8 mouse cellular contexts compared by ENCODE assay signal in the genomic region with DNA sequence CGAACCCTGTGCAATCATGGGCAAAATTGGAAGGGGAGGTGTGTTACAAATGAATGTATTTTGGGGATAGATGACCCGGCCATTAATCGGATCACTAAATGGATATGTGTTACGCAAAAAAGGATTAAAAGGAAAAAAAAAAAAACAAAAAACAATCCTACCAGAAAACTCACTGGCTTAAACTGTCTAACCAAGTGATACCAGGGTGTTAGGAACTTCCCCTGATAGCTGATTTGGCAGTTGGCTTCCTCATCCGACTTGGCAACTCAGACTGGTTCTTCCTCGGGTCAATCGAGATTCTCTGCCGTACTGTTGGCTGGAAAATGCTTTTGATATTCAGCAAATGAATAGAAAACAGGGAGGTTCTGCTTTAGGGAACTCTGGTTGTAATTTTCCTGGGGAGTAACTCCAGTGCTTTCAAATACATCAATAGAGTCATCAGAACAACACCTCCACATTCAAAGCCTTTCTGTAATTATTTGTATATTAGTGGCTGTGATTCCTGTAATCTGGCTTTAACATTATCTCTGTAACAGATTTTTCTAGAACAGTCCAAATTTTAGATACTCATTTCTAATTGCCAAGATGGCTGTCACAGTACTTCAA. TPM values are rescaled to one million over a fixed set of nuclear protein-coding genes. Genes with fewer than 3 reads are reported as not detected.
A peak's percentile ranks its signal among the peaks of the same experiment; 100 is the strongest.
DNase-seq lines count a peak whose midpoint lies in the region; ATAC-seq and TF ChIP-seq lines count a peak whose summit lies in the region.

No protein-coding gene starts in this region.

- no peaks in the 10 kb centered on the region for H3K9me3 ChIP-seq in ES-Bruce4 (replicated peaks; ENCODE audit: control insufficient read depth, insufficient read depth, low read length, poor library complexity, severe bottlenecking)
- no peaks in the 10 kb centered on the region for H3K9me3 ChIP-seq in embryonic facial prominence, embryonic 14.5 days (ENCODE audit: control insufficient read depth, low read length)
- no peaks in the 10 kb centered on the region for H3K9me3 ChIP-seq in limb, embryonic 12.5 days
- H3K9me3 ChIP-seq in midbrain, embryonic 13.5 days = no peaks in the 10 kb centered on the region

- H3K27me3 ChIP-seq in ES-Bruce4 (ENCODE audit: control insufficient read depth, insufficient read depth, low read length, poor library complexity, severe bottlenecking) = no peaks in the 10 kb centered on the region
- H3K27me3 ChIP-seq in embryonic facial prominence, embryonic 14.5 days (replicated peaks; ENCODE audit: control insufficient read depth, insufficient read depth, low read length) = no peaks in the 10 kb centered on the region
- no peaks in the 10 kb centered on the region for H3K27me3 ChIP-seq in limb, embryonic 12.5 days
- H3K27me3 ChIP-seq in midbrain, embryonic 13.5 days = 0 out of 2 replicates have a peak, but pooled peaks cover 3% of the 10 kb centered on the region

- peaks cover 2% of the 10 kb centered on the region for H3K4me1 ChIP-seq in ES-Bruce4 (ENCODE audit: control insufficient read depth, insufficient read depth, low read length)
- peaks cover 10% of the 10 kb centered on the region; the same call in 1 of the 2 replicates for H3K4me1 ChIP-seq in embryonic facial prominence, embryonic 14.5 days (ENCODE audit: control insufficient read depth, insufficient read depth, low read length)
- H3K4me1 ChIP-seq in limb, embryonic 12.5 days (replicated peaks) = peaks cover 7% of the 10 kb centered on the region
- peaks cover 31% of the 10 kb centered on the region for H3K4me1 ChIP-seq in midbrain, embryonic 13.5 days (replicated peaks)

- no peak for ATAC-seq in embryonic facial prominence, embryonic 14.5 days (ENCODE audit: low read depth)
- ATAC-seq in hematopoietic stem cell, adult 5-6 weeks (replicated peaks in 1 of 2; ENCODE audit: insufficient read depth in 1 of 2, low FRiP score in 2 of 2, low TSS enrichment in 1 of 2, low read depth in 1 of 2, poor library complexity in 2 of 2, severe bottlenecking in 2 of 2) = peak; percentile 31 to 58; a peak in 2 of 4 replicates
- no peak for ATAC-seq in limb, embryonic 12.5 days (ENCODE audit: insufficient number of reproducible peaks, insufficient read depth, low FRiP score, low TSS enrichment, low read depth)
- no peak for ATAC-seq in midbrain, embryonic 13.5 days

- WGBS in embryonic facial prominence, embryonic 14.5 days = under 1% methylated on average over 8 of the region's 8 CpGs
- 2% methylated on average over 8 of the region's 8 CpGs for WGBS in limb, embryonic 12.5 days
- WGBS in midbrain, embryonic 13.5 days = 0% methylated on average over 8 of the region's 8 CpGs

- peak overlapping the region; percentile 72 for H3K4me2 ChIP-seq in embryonic facial prominence, embryonic 14.5 days (ENCODE audit: low read depth, low read length)
- peak overlapping the region; percentile 87 for H3K4me2 ChIP-seq in limb, embryonic 12.5 days
- peak overlapping the region; percentile 58 for H3K4me2 ChIP-seq in midbrain, embryonic 13.5 days (replicated peaks)

- no peak for TF ChIP-seq EP300 in ES-Bruce4 (IDR thresholded peaks at IDR 0.05; ENCODE audit: insufficient read depth, low read depth, low read length)

- peaks cover 2% of the 10 kb centered on the region; the same call in 1 of the 2 replicates for H3K36me3 ChIP-seq in ES-Bruce4 (ENCODE audit: control insufficient read depth, insufficient read depth, low read length, poor library complexity, severe bottlenecking)
- no peaks in the 10 kb centered on the region for H3K36me3 ChIP-seq in embryonic facial prominence, embryonic 14.5 days (ENCODE audit: control insufficient read depth, insufficient read depth, low read length)
- H3K36me3 ChIP-seq in limb, embryonic 12.5 days = no peaks in the 10 kb centered on the region
- no peaks in the 10 kb centered on the region for H3K36me3 ChIP-seq in midbrain, embryonic 13.5 days

- peak overlapping the region; percentile 55 for H3K9ac ChIP-seq in ES-Bruce4 (ENCODE audit: low read depth, poor library complexity, severe bottlenecking)
- H3K9ac ChIP-seq in embryonic facial prominence, embryonic 14.5 days (ENCODE audit: low read depth, low read length) = peak overlapping the region; percentile 58
- H3K9ac ChIP-seq in limb, embryonic 12.5 days (replicated peaks) = 0 out of 2 replicates have a peak overlapping the region, but pooled peaks have one; percentile 14
- peak overlapping the region; percentile 42 for H3K9ac ChIP-seq in midbrain, embryonic 13.5 days (replicated peaks)

- no peak overlapping the region for H3K27ac ChIP-seq in ES-Bruce4 (ENCODE audit: insufficient read depth, low read length)
- H3K27ac ChIP-seq in embryonic facial prominence, embryonic 14.5 days (replicated peaks; ENCODE audit: low read depth, low read length) = no peak overlapping the region
- no peak overlapping the region for H3K27ac ChIP-seq in limb, embryonic 12.5 days
- peak overlapping the region; percentile 56 for H3K27ac ChIP-seq in midbrain, embryonic 13.5 days

- peak; percentile 30 for DNase-seq in gastrocnemius, adult 18-20 months (ENCODE audit: low spot score)
- no peak for DNase-seq in gastrocnemius, postnatal 4 days (ENCODE audit: low spot score in 2 of 2)
- DNase-seq in embryonic facial prominence, embryonic 14.5 days (ENCODE audit: low spot score) = peak; percentile 56
- no peak for DNase-seq in spleen, postnatal 4 days (ENCODE audit: low spot score in 2 of 2)

- TF ChIP-seq CTCF in ES-Bruce4 (IDR thresholded peaks at IDR 0.05; ENCODE audit: low read depth, low read length) = no peak

- TF ChIP-seq POLR2A in ES-Bruce4 (IDR thresholded peaks at IDR 0.05; ENCODE audit: insufficient read depth, low read length) = no peak

- H3K4me3 ChIP-seq in ES-Bruce4 (ENCODE audit: low read depth, low read length) = peak overlapping the region; percentile 59
- peak overlapping the region; percentile 97 for H3K4me3 ChIP-seq in embryonic facial prominence, embryonic 14.5 days (ENCODE audit: low read depth, low read length)
- H3K4me3 ChIP-seq in limb, embryonic 12.5 days (replicated peaks) = peak overlapping the region; percentile 97
- H3K4me3 ChIP-seq in midbrain, embryonic 13.5 days (replicated peaks) = peak overlapping the region; percentile 99

RNA-seq across cellular contexts. Expression of gene Akirin1, which starts 0.7 kb away (rescaled TPM):
- total RNA-seq in gastrocnemius, adult 18-20 months (2021) = 10 to 100 TPM; 22.0 to 23.3 TPM
- total RNA-seq in gastrocnemius, postnatal 4 days (2021) = 10 to 100 TPM; 24.5 to 27.4 TPM
- 37.6 and 39.4 TPM in 2 replicates for polyA plus RNA-seq in ES-Bruce4 (2011; ENCODE audit: insufficient read depth, insufficient read length, low read depth, missing spikeins)
- polyA plus RNA-seq in embryonic facial prominence, embryonic 14.5 days (2014; fragmentation: Nextera tagmentation; extraction: Ambion mirVana) = 60.2 and 64.0 TPM in 2 replicates
- total RNA-seq in hematopoietic stem cell, adult 5-6 weeks (2017) = 21.4 and 22.0 TPM in 2 replicates
- 67.8 and 71.7 TPM in 2 replicates for polyA plus RNA-seq in limb, embryonic 12.5 days (2016; fragmentation: Nextera tagmentation; extraction: Ambion mirVana)
- 91.2 and 93.4 TPM in 2 replicates for polyA plus RNA-seq in midbrain, embryonic 13.5 days (2015; fragmentation: Nextera tagmentation; extraction: Ambion mirVana)

RNA-seq across cellular contexts. Expression of gene Ndufs5, which starts 32.8 kb away (rescaled TPM):
- total RNA-seq in gastrocnemius, adult 18-20 months (2021) = 100 to 1,000 TPM; 270 to 291 TPM
- total RNA-seq in gastrocnemius, postnatal 4 days (2021) = 100 to 1,000 TPM; 200 to 214 TPM
- polyA plus RNA-seq in ES-Bruce4 (2011; ENCODE audit: insufficient read depth, insufficient read length, low read depth, missing spikeins) = 130 and 166 TPM in 2 replicates
- polyA plus RNA-seq in embryonic facial prominence, embryonic 14.5 days (2014; fragmentation: Nextera tagmentation; extraction: Ambion mirVana) = 367 and 408 TPM in 2 replicates
- total RNA-seq in hematopoietic stem cell, adult 5-6 weeks (2017) = 82.3 and 157 TPM in 2 replicates
- polyA plus RNA-seq in limb, embryonic 12.5 days (2016; fragmentation: Nextera tagmentation; extraction: Ambion mirVana) = 337 and 345 TPM in 2 replicates
- polyA plus RNA-seq in midbrain, embryonic 13.5 days (2015; fragmentation: Nextera tagmentation; extraction: Ambion mirVana) = 394 TPM in 2 replicates

RNA-seq across cellular contexts. Expression of gene Rhbdl2, which starts 36.9 kb away (rescaled TPM):
- total RNA-seq in gastrocnemius, adult 18-20 months (2021) = not detected
- total RNA-seq in gastrocnemius, postnatal 4 days (2021) = under 1 TPM in 1 of 2 experiments, not detected in 1; 0.29 TPM
- polyA plus RNA-seq in ES-Bruce4 (2011; ENCODE audit: insufficient read depth, insufficient read length, low read depth, missing spikeins) = 0.78 and 1.3 TPM in 2 replicates
- polyA plus RNA-seq in embryonic facial prominence, embryonic 14.5 days (2014; fragmentation: Nextera tagmentation; extraction: Ambion mirVana) = 3.6 and 4.7 TPM in 2 replicates
- total RNA-seq in hematopoietic stem cell, adult 5-6 weeks (2017) = 8.1 TPM in 1 of 2 replicates, not detected in the other
- polyA plus RNA-seq in limb, embryonic 12.5 days (2016; fragmentation: Nextera tagmentation; extraction: Ambion mirVana) = 2.1 and 3.3 TPM in 2 replicates
- polyA plus RNA-seq in midbrain, embryonic 13.5 days (2015; fragmentation: Nextera tagmentation; extraction: Ambion mirVana) = 1.4 and 1.5 TPM in 2 replicates

Comparison
In these comparisons a context has a peak if more than half of its experiments do, and no peak if none do; other contexts are left out.
1. DNase-seq: peak in gastrocnemius, adult 18-20 months (single experiment) and embryonic facial prominence, embryonic 14.5 days (single experiment); none in gastrocnemius, postnatal 4 days (0 of 2) and spleen, postnatal 4 days (0 of 2).
2. ATAC-seq: peak in hematopoietic stem cell, adult 5-6 weeks (2 of 2); none in embryonic facial prominence, embryonic 14.5 days (single experiment), limb, embryonic 12.5 days (single experiment) and midbrain, embryonic 13.5 days (single experiment).
3. Peak in every context shown above with its lines, with median percentiles within 50 percentile points of each other: H3K4me3 ChIP-seq, H3K9ac ChIP-seq and H3K4me2 ChIP-seq.